ENCODE assay signal across 8 mouse cellular contexts in genomic region chr6:39381125-39381880, GRCm38 (mm10). TPM values are rescaled to one million over a fixed set of nuclear protein-coding genes. Genes with fewer than 3 reads are reported as not detected.
DNase-seq lines count a peak whose midpoint lies in the region; ATAC-seq and TF ChIP-seq lines count a peak whose summit lies in the region.

TSS of gene Rab19 (plus strand) at chr6:39381175.

- H3K9me3 ChIP-seq in forebrain, embryonic 10.5 days, result no peaks in the 10 kb centered on the region
- no peaks in the 10 kb centered on the region for H3K9me3 ChIP-seq in hindbrain, postnatal 0 days (ENCODE audit: low read length)
- no peaks in the 10 kb centered on the region for H3K9me3 ChIP-seq in liver, embryonic 13.5 days (replicated peaks)
- H3K9me3 ChIP-seq in neural tube, embryonic 11.5 days (ENCODE audit: control insufficient read depth, low read length), result no peaks in the 10 kb centered on the region

- peak within 1 kb of the TSS; percentile 34 for H3K4me3 ChIP-seq in left cerebral cortex, adult 2 months
- peak within 1 kb of the TSS; percentile 47 for H3K4me3 ChIP-seq in forebrain, embryonic 10.5 days
- H3K4me3 ChIP-seq in hindbrain, postnatal 0 days (ENCODE audit: low read length), result peak within 1 kb of the TSS; percentile 27
- peak within 1 kb of the TSS; percentile 49 for H3K4me3 ChIP-seq in liver, embryonic 13.5 days (replicated peaks)
- H3K4me3 ChIP-seq in neural tube, embryonic 11.5 days (ENCODE audit: low read depth, low read length), result peak within 1 kb of the TSS; percentile 4; the same call in 1 of the 2 replicates

- no peak for ATAC-seq in hindbrain, postnatal 0 days
- ATAC-seq in liver, embryonic 13.5 days (ENCODE audit: low read depth), result no peak
- ATAC-seq in neural tube, embryonic 11.5 days (ENCODE audit: insufficient read depth, low FRiP score, low TSS enrichment), result no peak

- no peak within 1 kb of the TSS for H3K27ac ChIP-seq in left cerebral cortex, adult 2 months
- H3K27ac ChIP-seq in forebrain, embryonic 10.5 days, result peak within 1 kb of the TSS; percentile 67
- H3K27ac ChIP-seq in hindbrain, postnatal 0 days, result no peak within 1 kb of the TSS
- H3K27ac ChIP-seq in liver, embryonic 13.5 days, result no peak within 1 kb of the TSS
- no peak within 1 kb of the TSS for H3K27ac ChIP-seq in neural tube, embryonic 11.5 days (ENCODE audit: low read depth, low read length)

- WGBS in forebrain, embryonic 10.5 days, result 6% methylated on average over 20 of the region's 20 CpGs
- 12% methylated on average over 20 of the region's 20 CpGs for WGBS in hindbrain, postnatal 0 days
- WGBS in liver, embryonic 13.5 days (ENCODE audit: insufficient replicate concordance), result 3% methylated on average over 20 of the region's 20 CpGs
- 11% methylated on average over 20 of the region's 20 CpGs for WGBS in neural tube, embryonic 11.5 days

- no peak for TF ChIP-seq CTCF in left cerebral cortex, adult 2 months (IDR thresholded peaks at IDR 0.05)
- no peak for TF ChIP-seq CTCF in hindbrain, postnatal 0 days (IDR thresholded peaks at IDR 0.05; ENCODE audit: low read depth)

- no peak within 1 kb of the TSS for H3K9ac ChIP-seq in hindbrain, postnatal 0 days (replicated peaks; ENCODE audit: low read length)
- peak within 1 kb of the TSS; percentile 40; the same call in 1 of the 2 replicates for H3K9ac ChIP-seq in liver, embryonic 13.5 days
- 0 out of 2 replicates have a peak within 1 kb of the TSS, but pooled peaks have one; percentile 15 for H3K9ac ChIP-seq in neural tube, embryonic 11.5 days (ENCODE audit: low read length)

- intact Hi-C loops in left cerebral cortex, adult 2 months (cut with DNase I), result no loop called here

- no peaks in the 10 kb centered on the region for H3K36me3 ChIP-seq in forebrain, embryonic 10.5 days (replicated peaks)
- no peaks in the 10 kb centered on the region for H3K36me3 ChIP-seq in hindbrain, postnatal 0 days (ENCODE audit: insufficient read depth, low read length)
- H3K36me3 ChIP-seq in liver, embryonic 13.5 days, result no peaks in the 10 kb centered on the region
- H3K36me3 ChIP-seq in neural tube, embryonic 11.5 days (ENCODE audit: control insufficient read depth, insufficient read depth, low read length), result no peaks in the 10 kb centered on the region

- DNase-seq in left cerebral cortex, adult 2 months (ENCODE audit: extremely low spot score in 1 of 2, low spot score in 2 of 2), result no peak
- DNase-seq in left cerebral cortex, adult 8-10 months (ENCODE audit: low spot score in 2 of 2), result no peak
- DNase-seq in forebrain, embryonic 10.5 days (ENCODE audit: extremely low spot score, low spot score), result peak; percentile 19
- no peak for DNase-seq in hindbrain, postnatal 0 days (ENCODE audit: low spot score)
- DNase-seq in liver, embryonic 13.5 days, result no peak
- no peak for DNase-seq in neural tube, embryonic 11.5 days (ENCODE audit: low spot score)
- peak; percentile 46 to 62 for DNase-seq in urinary bladder, postnatal 36 days (ENCODE audit: low spot score in 2 of 2)
- DNase-seq in cerebellum, adult 11 months, result no peak

- H3K27me3 ChIP-seq in forebrain, embryonic 10.5 days (ENCODE audit: poor library complexity, severe bottlenecking), result peaks cover 38% of the 10 kb centered on the region
- no peaks in the 10 kb centered on the region for H3K27me3 ChIP-seq in hindbrain, postnatal 0 days (ENCODE audit: insufficient read depth, low read length)
- peaks cover 79% of the 10 kb centered on the region for H3K27me3 ChIP-seq in liver, embryonic 13.5 days
- no peaks in the 10 kb centered on the region for H3K27me3 ChIP-seq in neural tube, embryonic 11.5 days (ENCODE audit: control insufficient read depth, insufficient read depth, low read length)

- H3K4me2 ChIP-seq in hindbrain, postnatal 0 days (ENCODE audit: low read depth, low read length), result peak within 1 kb of the TSS; percentile 55
- H3K4me2 ChIP-seq in liver, embryonic 13.5 days, result peak within 1 kb of the TSS; percentile 56
- H3K4me2 ChIP-seq in neural tube, embryonic 11.5 days (ENCODE audit: low read depth), result peak within 1 kb of the TSS; percentile 43

- H3K4me1 ChIP-seq in forebrain, embryonic 10.5 days, result peaks cover 29% of the 10 kb centered on the region
- 0 out of 2 replicates have a peak, but pooled peaks cover 3% of the 10 kb centered on the region for H3K4me1 ChIP-seq in hindbrain, postnatal 0 days (ENCODE audit: insufficient read depth, low read length)
- H3K4me1 ChIP-seq in liver, embryonic 13.5 days (replicated peaks), result peaks cover 17% of the 10 kb centered on the region
- H3K4me1 ChIP-seq in neural tube, embryonic 11.5 days (ENCODE audit: control insufficient read depth, insufficient read depth, low read length), result 0 out of 2 replicates have a peak, but pooled peaks cover 3% of the 10 kb centered on the region

RNA-seq across cellular contexts. Expression of gene Rab19, which starts in this region (rescaled TPM):
- not detected for total RNA-seq in left cerebral cortex, adult 2 months (2021)
- under 1 TPM in 3 of 4 experiments, not detected in 1; 0.24 to 0.34 (median 0.33) TPM for total RNA-seq in left cerebral cortex, adult 8-10 months (2022)
- polyA plus RNA-seq in forebrain, embryonic 10.5 days (2016; fragmentation: Nextera tagmentation; extraction: Ambion mirVana), result 0.48 and 0.67 TPM in 2 replicates
- total RNA-seq in hindbrain, postnatal 0 days (2014; rRNA removed), result 0.47 TPM in 1 of 2 replicates, not detected in the other
- 0.33 and 0.58 TPM in 2 replicates for polyA plus RNA-seq in hindbrain, postnatal 0 days (2015; fragmentation: Nextera tagmentation; extraction: Ambion mirVana)
- polyA plus RNA-seq in liver, embryonic 13.5 days (2015; fragmentation: Nextera tagmentation; extraction: Ambion mirVana), result 0.18 and 0.27 TPM in 2 replicates
- 0.19 and 0.26 TPM in 2 replicates for polyA plus RNA-seq in neural tube, embryonic 11.5 days (2014; fragmentation: Nextera tagmentation; extraction: Ambion mirVana)

Comparison
In these comparisons a context has a peak if more than half of its experiments do, and no peak if none do; other contexts are left out.
1. Peak in DNase-seq, H3K4me3 ChIP-seq and H3K27ac ChIP-seq in forebrain, embryonic 10.5 days; RNA of the gene not detected or under 1 TPM.
2. DNase-seq: peak in urinary bladder, postnatal 36 days (2 of 2); none in left cerebral cortex, adult 2 months (0 of 2), left cerebral cortex, adult 8-10 months (0 of 2), hindbrain, postnatal 0 days (single experiment), liver, embryonic 13.5 days (single experiment), neural tube, embryonic 11.5 days (single experiment) and cerebellum, adult 11 months (single experiment).
3. Peak in every context shown above with its lines, with median percentiles within 50 percentile points of each other: H3K4me3 ChIP-seq and H3K4me2 ChIP-seq.